Mouse (Mus musculus) lung, postnatal 0 days (tissue): ENCODE data around the gene Ddx55.

Experiments used
- CTCF ChIP-seq: IDR thresholded peaks from 2 replicates; pipeline ENCODE4 v1.5.1; 2016; ENCODE audit warnings: antibody characterized with exemption, mild to moderate bottlenecking
- EP300 ChIP-seq: IDR thresholded peaks from 2 replicates; pipeline ENCODE4 v1.6.1; 2016; ENCODE audit warnings: antibody characterized with exemption, mild to moderate bottlenecking, control low read depth

DNA sequence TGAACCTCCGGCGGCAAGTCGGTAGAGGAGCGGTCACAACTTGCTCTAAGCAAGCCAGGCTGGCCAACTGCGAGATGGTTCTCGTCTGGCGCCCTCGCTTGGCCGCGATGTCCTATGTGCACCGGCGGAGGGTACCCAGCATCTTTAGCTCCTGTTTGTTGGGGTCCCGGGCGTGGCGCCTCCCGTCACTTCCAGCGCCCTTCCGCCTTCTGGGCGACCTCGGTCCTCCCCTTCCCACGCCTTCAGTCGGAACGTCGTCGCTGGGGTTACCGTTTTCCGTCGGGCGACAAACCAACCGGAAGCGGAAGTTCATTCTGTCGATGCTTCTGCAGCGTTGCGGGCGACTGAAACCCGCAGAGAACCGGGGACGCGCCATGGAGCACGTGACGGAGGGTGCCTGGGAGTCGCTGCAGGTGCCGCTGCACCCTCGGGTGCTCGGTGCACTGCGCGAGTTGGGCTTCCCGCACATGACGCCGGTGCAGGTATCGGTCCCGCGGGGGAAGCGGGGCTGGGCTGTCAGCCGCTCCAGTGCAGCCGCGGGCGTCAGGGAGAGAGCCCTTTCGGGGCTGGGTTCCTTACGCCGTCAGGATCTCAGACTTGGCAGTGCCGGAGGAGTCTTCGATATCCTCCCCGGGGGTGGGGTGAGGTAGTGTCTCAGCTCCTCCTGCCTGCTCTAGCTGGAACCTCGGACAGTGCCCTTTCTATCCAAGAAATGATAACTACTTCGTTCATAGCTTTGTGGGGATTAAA, at the start of gene Ddx55:
- TF ChIP-seq CTCF (peak; percentile 57), EP300 (no peak)
